Mouse (Mus musculus) kidney, embryonic 14.5 days (tissue): Measurements from ENCODE around the gene Ing1. TPM values are rescaled to one million over a fixed set of nuclear protein-coding genes. Genes with fewer than 3 reads are reported as not detected.

Source experiments
- ATAC-seq: fragments of 200-750 bp; cut with Nextera tagmentation; 2 replicates; pipeline ENCODE4 v1.8.0; 2017; ENCODE audit warnings: moderate number of reproducible peaks, mild to moderate bottlenecking, moderate TSS enrichment, moderate library complexity; ENCODE audit not compliant: low FRiP score, low TSS enrichment
- H3K27ac ChIP-seq: fragments of 300-500 bp; sonication (generic); 2 replicates; pipeline ENCODE4 v1.5.1; 2014; ENCODE audit warnings: low read depth, mild to moderate bottlenecking, low read length, moderate library complexity, mixed read lengths
- H3K27me3 ChIP-seq: fragments of 300-500 bp; sonication (generic); 2 replicates; pipeline ENCODE4 v1.6.1; 2014; ENCODE audit warnings: mild to moderate bottlenecking, low read length; ENCODE audit not compliant: control insufficient read depth, insufficient read depth
- H3K36me3 ChIP-seq: fragments of 300-500 bp; sonication (generic); 2 replicates; pipeline ENCODE4 v1.6.1; 2014; ENCODE audit warnings: low read length, mixed read lengths; ENCODE audit not compliant: control insufficient read depth, insufficient read depth
- H3K4me1 ChIP-seq: fragments of 300-500 bp; sonication (generic); 2 replicates; pipeline ENCODE4 v1.6.1; 2014; ENCODE audit warnings: low read length, mixed read lengths; ENCODE audit not compliant: control insufficient read depth, insufficient read depth
- H3K4me2 ChIP-seq: fragments of 300-500 bp; sonication (generic); replicated peaks from 2 replicates; pipeline ENCODE4 v1.6.1; 2014; ENCODE audit warnings: low read depth, mild to moderate bottlenecking, low read length
- H3K4me3 ChIP-seq: fragments of 300-500 bp; sonication (generic); 2 replicates; pipeline ENCODE4 v1.5.1; 2014; ENCODE audit warnings: mild to moderate bottlenecking, low read length
- H3K9ac ChIP-seq: fragments of 300-500 bp; sonication (generic); 2 replicates; pipeline ENCODE4 v1.6.1; 2014; ENCODE audit warnings: low read depth, mild to moderate bottlenecking, low read length, moderate library complexity
- H3K9me3 ChIP-seq: fragments of 300-500 bp; sonication (generic); 2 replicates; pipeline ENCODE4 v1.6.1; 2016; ENCODE audit warnings: low read length; ENCODE audit not compliant: control insufficient read depth
- WGBS: fragments of 180-500 bp; shearing (Covaris S2); extraction: QIAGEN DNeasy Blood & Tissue Kit; methylation state at CpG from one replicate; pipeline ENCODE4 v1.1.7; 2014; 5-methylcytosine and 5-hydroxymethylcytosine counted together
- polyA plus RNA-seq: library from polyadenylated mRNA; unstranded; fragments of >200 nt; fragmentation: Nextera tagmentation; extraction: Ambion mirVana; gene quantifications from 2 replicates; pipeline ENCODE4 v1.2.1, GENCODE M21; 2014

Ing1 gene
- polyA plus RNA-seq, 1 experiment from 2014 or later, result 35.7 TPM

DNA sequence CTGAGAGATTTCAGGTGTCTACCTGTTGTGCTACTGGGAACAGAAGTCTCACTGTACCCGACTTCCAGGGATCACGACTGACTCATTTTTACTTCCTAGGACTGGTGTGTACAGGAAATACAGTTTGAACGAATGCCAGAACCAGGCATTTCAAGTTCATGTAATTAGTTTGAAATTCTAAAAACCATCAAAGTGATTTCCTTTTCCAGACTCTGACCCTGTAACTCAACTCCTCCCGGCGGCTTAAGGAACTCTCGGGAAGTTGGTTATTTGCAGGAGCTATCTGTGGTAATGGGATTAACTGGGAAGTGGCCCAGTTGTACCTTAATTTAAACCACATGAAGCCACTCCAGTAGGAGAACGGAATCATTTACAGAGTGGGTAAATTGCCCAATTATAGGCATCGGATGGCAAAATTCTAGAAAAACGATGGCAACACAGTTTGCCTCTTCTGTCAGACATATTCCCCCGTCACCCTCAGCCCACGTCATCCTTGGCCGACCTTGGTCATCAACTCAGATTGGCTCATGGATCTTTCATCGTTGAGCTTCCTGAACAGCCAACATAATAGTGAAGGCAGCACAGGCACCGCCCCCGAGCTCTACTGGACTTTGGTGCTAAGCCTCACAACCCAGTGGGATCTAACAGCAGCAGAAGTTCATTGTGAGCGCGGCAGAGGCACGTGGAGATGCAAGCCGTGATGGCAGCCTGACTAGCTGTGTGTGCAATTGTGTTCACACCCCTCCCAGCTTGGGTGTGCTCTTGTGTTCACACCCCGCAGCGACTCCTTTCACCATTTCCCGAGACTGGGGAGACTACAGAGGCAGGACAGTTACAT lies 14.1 kb downstream of the Ing1 start:
- Histone ChIP-seq H3K9ac (no peak overlapping the region), H3K4me1 (no peaks in the 10 kb centered on the region), H3K27ac (no peak overlapping the region), H3K36me3 (peaks cover 13% of the 10 kb centered on the region), H3K9me3 (no peaks in the 10 kb centered on the region), H3K27me3 (no peaks in the 10 kb centered on the region), H3K4me2 (no peak overlapping the region), H3K4me3 (no peak overlapping the region)
- WGBS, result 86% methylated on average over 22 of the region's 22 CpGs
- no peak for ATAC-seq

DNA sequence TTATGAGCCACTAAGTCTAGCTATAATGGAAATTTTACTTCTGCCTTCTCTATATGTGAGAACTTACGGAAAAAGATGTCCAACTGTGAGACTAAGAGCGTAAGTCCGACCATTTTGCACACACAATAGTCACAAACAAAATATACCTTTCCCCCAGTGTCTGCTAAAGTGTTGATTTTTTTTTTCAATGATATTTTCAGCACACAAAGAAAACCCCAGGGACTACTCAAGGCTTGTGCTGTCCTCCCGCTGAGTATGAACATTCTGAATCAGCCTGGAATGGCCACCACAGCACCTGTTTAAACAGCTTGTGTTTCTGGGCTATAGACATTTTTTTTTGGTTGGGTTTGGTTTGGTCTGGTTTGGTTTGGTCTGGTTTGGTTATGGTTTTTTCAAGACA lies 15.4 kb downstream of the Ing1 start:
- Histone ChIP-seq H3K27ac (no peak overlapping the region), H3K36me3 (peaks cover 4% of the 10 kb centered on the region; the same call in 1 of the 2 replicates), H3K4me2 (no peak overlapping the region), H3K27me3 (no peaks in the 10 kb centered on the region), H3K4me3 (no peak overlapping the region), H3K9me3 (no peaks in the 10 kb centered on the region), H3K9ac (no peak overlapping the region), H3K4me1 (0 out of 2 replicates have a peak, but pooled peaks cover 12% of the 10 kb centered on the region)
- no peak for ATAC-seq
- 96% methylated on average over 4 of the region's 4 CpGs for WGBS

DNA sequence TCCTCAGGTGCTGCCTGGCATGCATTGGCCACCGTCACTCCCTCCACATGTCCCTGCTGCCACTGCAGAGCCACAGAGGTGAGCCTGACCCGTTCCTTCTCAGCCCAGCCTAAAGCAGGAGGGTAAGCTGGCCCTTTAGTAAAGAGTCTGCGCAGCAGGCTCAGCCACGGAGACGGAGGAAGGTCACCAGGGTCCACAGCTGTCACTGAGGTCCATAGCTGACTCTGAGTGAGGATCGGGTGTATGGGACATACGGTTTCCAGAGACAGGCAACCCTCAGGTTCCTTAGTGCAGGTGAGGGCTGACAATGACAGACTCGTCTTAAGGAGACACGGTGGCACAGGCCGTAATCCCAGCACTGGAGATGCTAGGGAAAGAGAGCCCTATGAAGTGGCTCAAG lies 16.6 kb downstream of the Ing1 start:
- ATAC-seq, result no peak
- Histone ChIP-seq H3K9ac (no peak overlapping the region), H3K36me3 (no peaks in the 10 kb centered on the region; the same call in 1 of the 2 replicates), H3K27ac (no peak overlapping the region), H3K4me3 (no peak overlapping the region), H3K9me3 (no peaks in the 10 kb centered on the region), H3K27me3 (no peaks in the 10 kb centered on the region), H3K4me2 (no peak overlapping the region), H3K4me1 (0 out of 2 replicates have a peak, but pooled peaks cover 12% of the 10 kb centered on the region)
- 84% methylated on average over 10 of the region's 10 CpGs for WGBS

DNA sequence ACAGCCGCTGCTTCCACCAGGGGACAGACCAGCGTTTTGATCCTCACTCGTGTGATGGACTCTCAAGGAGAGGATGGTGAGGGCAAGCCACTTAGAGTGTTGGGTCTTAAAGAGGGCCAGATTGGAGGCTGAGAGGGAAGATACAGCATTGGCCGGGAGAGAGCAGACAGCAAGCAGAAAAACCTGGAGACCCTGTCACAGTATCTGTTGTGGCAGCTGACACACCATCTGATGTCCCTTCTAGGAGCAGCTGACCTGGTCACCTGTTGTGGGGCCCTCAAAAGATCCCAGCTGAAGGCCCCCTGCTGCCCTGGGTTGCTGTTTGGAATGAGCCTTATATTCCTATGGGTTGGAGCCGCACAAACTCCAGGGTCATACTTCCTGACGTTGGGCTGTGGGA lies 17.1 kb downstream of the Ing1 start:
- H3K4me1 ChIP-seq, result 0 out of 2 replicates have a peak, but pooled peaks cover 12% of the 10 kb centered on the region
- H3K27me3 ChIP-seq, result no peaks in the 10 kb centered on the region
- no peak overlapping the region for H3K27ac ChIP-seq
- H3K4me3 ChIP-seq, result no peak overlapping the region
- WGBS, result 67% methylated on average over 6 of the region's 6 CpGs
- H3K36me3 ChIP-seq, result no peaks in the 10 kb centered on the region; the same call in 1 of the 2 replicates
- no peak overlapping the region for H3K4me2 ChIP-seq
- H3K9ac ChIP-seq, result no peak overlapping the region
- H3K9me3 ChIP-seq, result no peaks in the 10 kb centered on the region
- no peak for ATAC-seq

DNA sequence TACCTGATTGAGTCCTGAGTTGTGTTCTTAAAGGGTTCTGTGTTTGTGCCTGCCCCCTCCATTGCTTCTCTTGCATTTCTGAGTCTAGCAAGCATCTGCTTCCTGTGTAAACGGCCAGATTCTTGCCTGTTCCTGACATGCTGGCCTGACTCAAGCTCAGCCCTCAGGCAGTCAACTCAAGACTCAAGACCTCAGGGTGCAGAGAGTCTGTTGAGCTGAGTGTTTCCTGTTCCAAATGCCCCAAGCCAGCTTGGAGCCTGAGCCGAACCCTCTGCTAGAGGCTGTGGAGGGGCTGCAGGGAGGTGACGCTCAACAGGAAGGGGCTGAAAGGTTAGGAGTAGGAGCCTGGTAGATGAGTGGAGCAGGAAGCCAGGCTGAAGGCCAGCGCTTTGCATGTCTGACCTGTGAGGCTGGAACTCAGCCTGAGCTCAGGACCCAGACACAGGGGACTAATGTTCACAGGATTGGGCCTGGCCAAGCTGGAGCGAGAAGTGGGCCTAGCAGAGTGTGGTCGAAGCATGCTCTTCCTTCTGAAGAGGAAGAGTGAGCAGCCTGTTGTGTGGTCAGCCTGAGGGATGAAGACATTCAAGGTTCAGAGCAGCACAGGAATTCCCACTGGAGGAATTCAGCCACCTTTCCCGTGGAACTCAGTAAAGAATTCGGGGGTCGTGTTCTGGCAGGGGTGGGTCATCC lies 19.7 kb downstream of the Ing1 start:
- ATAC-seq, result 0 out of 2 replicates have a peak, but pooled peaks have one; percentile 36
- Histone ChIP-seq H3K27ac (no peak overlapping the region), H3K4me1 (0 out of 2 replicates have a peak, but pooled peaks cover 12% of the 10 kb centered on the region), H3K9me3 (no peaks in the 10 kb centered on the region), H3K27me3 (no peaks in the 10 kb centered on the region), H3K4me3 (no peak overlapping the region), H3K4me2 (no peak overlapping the region), H3K36me3 (no peaks in the 10 kb centered on the region), H3K9ac (no peak overlapping the region)
- WGBS, result 59% methylated on average over 9 of the region's 9 CpGs

DNA sequence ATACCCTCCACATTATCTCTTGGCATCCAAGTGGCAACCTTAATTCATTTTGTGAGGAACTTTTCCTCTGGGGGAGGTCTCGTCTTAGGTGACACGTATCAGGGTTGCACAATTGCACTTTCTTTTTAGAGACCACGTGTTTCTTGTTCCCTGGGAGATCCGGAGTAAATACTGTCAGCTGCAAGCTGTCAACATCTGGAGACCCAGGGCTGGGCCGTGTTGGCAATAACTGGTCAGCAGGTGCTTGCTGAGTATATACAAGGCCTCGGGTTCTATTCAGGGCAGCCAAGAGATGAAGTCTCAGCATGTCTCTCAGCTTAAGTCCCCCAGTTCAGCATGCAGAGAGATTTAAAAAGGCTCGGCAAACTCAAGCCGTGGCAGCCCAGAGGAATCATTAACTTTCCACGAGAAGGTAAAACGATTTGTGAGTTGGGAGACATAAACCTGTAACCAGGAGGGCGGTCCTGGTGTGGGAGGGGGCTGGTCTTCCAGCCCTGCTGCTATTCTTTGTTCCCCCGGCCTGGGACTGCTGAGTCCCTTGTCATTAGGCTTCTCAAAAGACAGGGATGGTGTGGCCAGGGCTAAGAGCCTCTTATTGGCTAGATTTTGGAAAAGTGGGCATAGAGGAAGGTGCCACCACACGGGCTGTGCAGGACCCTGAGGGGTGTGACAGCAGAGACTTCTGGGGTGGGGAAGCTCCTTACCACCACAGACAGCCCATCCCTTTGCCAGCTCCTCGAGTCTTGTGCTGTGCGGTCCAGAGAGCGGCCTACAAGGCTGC lies 20.4 kb downstream of the Ing1 start:
- Histone ChIP-seq H3K9me3 (no peaks in the 10 kb centered on the region), H3K27me3 (no peaks in the 10 kb centered on the region), H3K27ac (no peak overlapping the region), H3K4me1 (0 out of 2 replicates have a peak, but pooled peaks cover 12% of the 10 kb centered on the region), H3K4me3 (no peak overlapping the region), H3K36me3 (no peaks in the 10 kb centered on the region), H3K9ac (no peak overlapping the region), H3K4me2 (no peak overlapping the region)
- 47% methylated on average over 16 of the region's 16 CpGs for WGBS
- ATAC-seq, result peak; percentile 69; the same call in 1 of the 2 replicates

DNA sequence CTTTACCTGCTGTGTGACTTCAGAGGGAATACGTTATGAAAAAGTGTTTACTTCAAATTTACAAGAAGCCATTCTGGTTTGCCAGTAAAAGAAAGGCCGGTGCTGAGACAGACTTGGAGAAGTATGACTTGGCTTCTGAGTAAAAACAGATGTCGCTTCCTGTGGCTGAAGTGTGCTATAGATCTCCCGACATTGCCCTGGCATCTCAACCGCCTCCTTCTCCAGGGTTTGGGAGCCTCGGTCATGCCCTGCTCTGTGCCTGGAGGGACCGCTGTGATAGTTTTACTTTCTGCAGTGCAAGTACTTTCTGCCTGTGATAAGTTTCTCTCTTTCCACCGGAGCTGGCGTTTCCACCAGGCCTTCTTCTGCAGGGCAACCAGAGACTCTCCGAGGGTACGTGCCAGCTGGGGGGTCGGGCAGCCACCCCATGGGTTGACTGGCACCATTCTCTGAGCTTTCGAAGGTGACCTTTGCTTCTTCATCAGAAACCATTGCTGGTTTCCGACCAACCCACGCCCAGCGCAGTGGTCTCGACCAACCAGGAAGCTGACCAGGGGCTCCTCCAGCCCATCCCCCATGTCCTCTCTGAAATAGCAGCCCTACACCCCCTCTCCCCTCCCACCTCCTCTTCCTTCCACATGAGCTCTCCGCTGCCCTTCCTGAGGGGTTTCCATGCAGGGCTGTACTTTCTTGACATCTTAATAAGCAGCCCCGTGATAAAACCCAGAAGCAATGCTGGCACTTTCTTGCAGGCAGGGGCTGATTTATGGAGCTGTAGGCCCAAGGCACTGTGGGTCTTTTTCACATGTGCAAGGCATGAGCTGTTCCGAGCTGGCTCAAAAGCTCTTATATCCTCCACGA lies 30.4 kb downstream of the Ing1 start:
- no peaks in the 10 kb centered on the region for H3K4me1 ChIP-seq
- H3K9ac ChIP-seq, result no peak overlapping the region
- H3K9me3 ChIP-seq, result peaks cover 5% of the 10 kb centered on the region; the same call in 1 of the 2 replicates
- H3K27ac ChIP-seq, result 0 out of 2 replicates have a peak overlapping the region, but pooled peaks have one; percentile 9
- WGBS, result 70% methylated on average over 21 of the region's 21 CpGs
- no peaks in the 10 kb centered on the region for H3K27me3 ChIP-seq
- ATAC-seq, result peak; percentile 69; the same call in 1 of the 2 replicates
- no peak overlapping the region for H3K4me2 ChIP-seq
- H3K36me3 ChIP-seq, result no peaks in the 10 kb centered on the region
- H3K4me3 ChIP-seq, result no peak overlapping the region

DNA sequence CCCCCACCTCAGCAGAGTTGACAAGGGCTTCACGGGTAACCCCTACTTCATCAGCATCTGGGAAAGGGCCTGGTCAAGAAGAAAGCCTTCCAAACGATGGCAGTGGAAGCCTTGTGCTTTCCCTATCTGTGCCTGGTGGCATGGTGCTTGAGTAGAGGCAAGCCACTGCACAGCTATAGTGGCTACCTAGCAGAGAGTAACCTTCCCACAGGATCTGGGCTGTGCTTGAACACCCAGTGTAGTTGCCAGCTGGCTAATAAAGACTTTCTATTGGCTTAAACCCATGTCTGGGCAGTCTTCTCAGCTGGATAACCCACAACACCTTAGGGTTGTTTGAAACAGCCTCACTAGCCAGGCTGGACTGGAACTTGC lies 31.0 kb downstream of the Ing1 start:
- Histone ChIP-seq H3K4me1 (no peaks in the 10 kb centered on the region), H3K9ac (no peak overlapping the region), H3K36me3 (no peaks in the 10 kb centered on the region), H3K4me3 (no peak overlapping the region), H3K4me2 (no peak overlapping the region), H3K27ac (no peak overlapping the region), H3K27me3 (no peaks in the 10 kb centered on the region), H3K9me3 (peaks cover 5% of the 10 kb centered on the region; the same call in 1 of the 2 replicates)
- 52% methylated on average over 2 of the region's 2 CpGs for WGBS
- ATAC-seq, result no peak
